Mouse (Mus musculus): ENCODE data around the gene Erg.

The Erg gene

GRCm38 (mm10) chr16:95487606-95488351, 98.6 kb downstream of the Erg start:
- in situ Hi-C loops (cut with MseI, MboI): no loop called here

- in situ Hi-C loops (cut with MseI, MboI): no loop called here
These were observed 105.2 kb downstream of the Erg start for GRCm38 (mm10) chr16:95481176-95481575.

DNA sequence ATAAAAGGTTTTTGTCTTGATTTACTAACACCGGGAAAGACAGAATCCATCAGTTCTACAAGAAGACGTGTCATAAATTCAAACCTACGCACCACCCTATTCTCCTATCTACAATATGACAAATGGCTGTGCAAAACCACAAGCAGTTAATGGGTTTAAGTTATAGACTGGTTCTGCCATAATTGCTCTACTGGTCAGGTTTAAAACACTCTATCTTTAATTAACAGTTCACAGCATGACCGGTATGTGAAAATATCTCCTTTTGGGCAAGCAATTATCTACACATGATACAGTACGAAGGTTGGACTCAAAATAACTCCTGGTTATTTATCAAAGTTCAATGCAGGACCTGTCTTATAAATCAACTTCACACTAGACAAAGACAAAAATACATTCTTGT, 107.8 kb downstream of the Erg start:
- in situ Hi-C loops (cut with MseI, MboI): no loop called here

DNA sequence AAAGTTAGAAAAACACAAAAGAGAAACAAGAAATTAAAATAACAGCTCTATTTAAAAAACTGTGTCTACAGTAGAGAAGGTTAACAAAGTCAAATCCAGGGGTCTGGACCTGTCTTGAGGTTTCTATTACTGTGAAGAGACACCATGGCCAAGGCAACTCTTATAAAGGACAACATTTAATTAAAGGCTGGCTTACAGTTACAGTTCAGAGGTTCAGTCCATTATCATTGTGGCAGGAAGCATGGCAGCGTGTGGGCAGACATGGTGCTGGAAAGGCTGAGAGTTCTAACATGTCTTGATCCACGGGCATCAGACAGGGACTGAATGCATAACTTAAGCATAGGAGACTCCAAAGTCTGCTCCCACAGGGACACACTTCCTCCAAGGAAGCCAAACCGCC, 111.4 kb downstream of the Erg start:
- in situ Hi-C loops (cut with MseI, MboI): no loop called here

- in situ Hi-C loops (cut with MseI, MboI): loop anchor here in 1 of 2 experiments (25.0 kb wide), 1 partner anchor 488 kb away; no protein-coding TSS in a partner anchor
These were observed 112.4 kb downstream of the Erg start for GRCm38 (mm10) chr16:95473946-95474345.

- in situ Hi-C loops (cut with MseI, MboI): loop anchor here in 1 of 2 experiments (25.0 kb wide), 1 partner anchor 490 kb away; no protein-coding TSS in a partner anchor
These were observed 113.6 kb downstream of the Erg start for GRCm38 (mm10) chr16:95472771-95473170.

DNA sequence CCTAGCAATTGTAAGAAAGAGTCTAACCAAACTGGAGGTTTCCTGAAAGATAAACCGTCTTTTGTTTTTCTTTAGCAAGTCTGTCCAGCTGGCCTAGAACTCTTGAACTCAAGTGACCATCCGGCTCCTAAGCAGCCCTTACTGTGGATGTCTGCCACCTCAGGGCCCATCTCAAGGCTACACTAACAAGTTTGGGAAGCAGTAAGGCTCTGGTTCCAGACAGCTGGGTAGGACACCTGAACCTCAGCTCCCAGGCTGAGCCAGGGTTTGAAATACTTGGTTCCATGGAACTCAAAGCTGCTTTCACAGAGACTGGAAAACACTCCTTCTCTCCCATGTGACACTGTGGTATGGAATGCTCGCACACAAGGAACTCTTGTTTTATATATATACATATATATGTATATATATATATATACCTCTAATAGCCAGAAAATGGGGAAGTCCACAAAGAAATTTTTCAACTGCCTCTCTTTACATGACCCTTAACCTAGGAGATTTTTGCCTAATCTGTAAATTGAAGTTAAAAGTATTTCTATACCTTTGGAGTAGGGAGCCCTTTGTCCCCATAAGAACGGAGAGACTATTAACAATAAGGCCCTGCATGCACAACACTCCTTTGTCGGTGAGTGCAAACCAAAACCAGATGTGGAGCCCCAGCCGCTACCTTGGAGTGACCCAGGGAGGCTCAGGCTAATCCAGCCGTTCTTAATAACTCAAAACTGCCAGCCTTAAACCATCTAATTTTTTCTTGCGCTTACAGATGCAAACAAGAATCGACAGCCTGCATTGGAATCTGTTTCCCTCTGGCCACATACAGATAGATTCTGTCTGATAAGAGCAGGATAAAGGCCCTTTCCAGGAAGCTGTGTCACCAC, 116.9 kb downstream of the Erg start:
- in situ Hi-C loops (cut with MseI, MboI): loop anchor here (10.0 to 25.0 kb wide), 3 partner anchors 105 to 495 kb away; no protein-coding TSS in a partner anchor

- in situ Hi-C loops (cut with MseI, MboI): loop anchor here (10.0 to 25.0 kb wide), 3 partner anchors 107 to 497 kb away; no protein-coding TSS in a partner anchor
These were observed 118.5 kb downstream of the Erg start for GRCm38 (mm10) chr16:95467893-95468292.

- in situ Hi-C loops (cut with MseI, MboI): loop anchor here (10.0 to 25.0 kb wide), 3 partner anchors 108 to 498 kb away; no protein-coding TSS in a partner anchor
These were observed 119.8 kb downstream of the Erg start for GRCm38 (mm10) chr16:95466548-95466947.

DNA sequence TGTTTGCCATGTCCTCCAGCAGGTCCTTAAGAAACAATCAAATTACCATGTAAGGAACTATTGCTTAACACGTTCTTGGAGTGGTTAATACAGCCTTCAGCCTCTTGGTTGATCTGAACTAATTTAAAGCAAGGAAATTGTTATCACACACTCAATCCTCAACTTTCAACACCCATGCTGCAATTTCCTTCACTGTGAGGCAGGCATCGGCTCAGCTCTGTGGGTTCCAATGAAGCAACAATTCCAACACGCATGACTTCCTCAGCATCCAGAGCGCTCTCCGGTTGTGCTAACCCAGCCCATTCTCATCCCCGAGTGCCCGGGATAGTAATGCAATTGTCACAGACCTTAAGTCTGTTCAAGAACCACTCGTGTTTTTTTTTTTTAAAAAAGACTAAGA, 121.8 kb downstream of the Erg start:
- in situ Hi-C loops (cut with MseI, MboI): loop anchor here (10.0 to 25.0 kb wide), 3 partner anchors 110 to 500 kb away; no protein-coding TSS in a partner anchor

DNA sequence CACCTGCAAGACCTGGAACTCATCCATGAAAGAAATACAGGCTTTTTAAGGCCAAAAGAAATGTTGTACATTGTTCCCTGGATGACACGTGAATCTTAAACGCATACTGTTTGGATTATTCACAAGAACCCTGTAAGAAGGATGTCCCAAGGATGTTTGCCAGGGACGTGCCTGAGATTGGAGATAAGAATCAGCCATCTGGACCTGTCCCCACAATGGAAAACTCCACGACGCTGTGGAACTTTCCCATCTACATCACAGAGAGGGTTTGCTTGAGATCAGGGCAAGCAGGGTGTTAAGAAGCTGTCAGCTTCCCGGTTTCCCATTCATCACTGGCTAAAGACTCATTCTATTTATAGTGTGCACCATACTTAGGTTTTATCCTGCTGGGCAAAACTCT, 122.6 kb downstream of the Erg start:
- in situ Hi-C loops (cut with MseI, MboI): loop anchor here (10.0 to 25.0 kb wide), 3 partner anchors 111 to 501 kb away; no protein-coding TSS in a partner anchor

GRCm38 (mm10) chr16:95461941-95462340, 124.5 kb downstream of the Erg start:
- in situ Hi-C loops (cut with MseI, MboI): loop anchor here (10.0 to 25.0 kb wide), 3 partner anchors 113 to 503 kb away; no protein-coding TSS in a partner anchor

DNA sequence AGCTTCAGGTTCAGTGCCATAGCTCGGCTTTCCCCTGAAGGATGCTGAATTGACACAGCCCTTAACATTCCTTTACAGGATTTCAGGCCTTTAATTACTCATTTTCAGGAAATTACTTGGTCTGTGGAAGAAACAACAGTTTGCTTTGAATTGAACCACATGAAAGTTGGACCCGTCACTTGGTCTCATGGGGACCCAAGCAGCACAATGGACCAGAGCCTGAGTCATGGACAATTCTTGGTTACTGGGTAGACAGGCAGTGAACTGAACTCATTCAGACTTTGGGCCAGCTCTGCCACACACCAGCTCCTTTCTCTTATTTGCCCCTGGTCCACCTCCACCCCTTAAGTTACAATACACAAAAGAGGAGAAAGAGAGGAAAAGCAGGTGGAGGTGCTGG, 126.1 kb downstream of the Erg start:
- in situ Hi-C loops (cut with MseI, MboI): loop anchor here (10.0 to 25.0 kb wide), 3 partner anchors 114 to 504 kb away; no protein-coding TSS in a partner anchor

DNA sequence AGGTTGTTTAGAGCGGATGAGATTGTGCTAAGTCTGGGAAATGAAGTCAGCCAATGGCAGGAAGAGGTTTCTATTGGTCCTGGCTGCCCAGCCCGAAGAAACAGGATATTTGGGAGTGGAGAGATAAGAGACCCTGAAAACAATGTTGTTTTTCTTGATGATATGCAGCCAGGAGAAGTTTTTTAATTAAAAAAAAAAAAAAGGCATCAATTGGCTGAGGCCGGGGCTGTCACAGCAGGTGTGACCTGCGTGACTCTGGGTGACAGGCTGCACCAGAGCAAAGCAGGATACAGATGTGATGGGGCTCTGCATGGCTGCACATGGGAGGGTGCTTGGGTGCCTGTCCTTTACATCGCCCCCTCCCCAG, 127.1 kb downstream of the Erg start:
- in situ Hi-C loops (cut with MseI, MboI): loop anchor here in 1 of 2 experiments (25.0 kb wide), 1 partner anchor 503 kb away; no protein-coding TSS in a partner anchor

GRCm38 (mm10) chr16:95458590-95459324, 127.6 kb downstream of the Erg start:
- in situ Hi-C loops (cut with MseI, MboI): loop anchor here in 1 of 2 experiments (25.0 kb wide), 1 partner anchor 504 kb away; no protein-coding TSS in a partner anchor

DNA sequence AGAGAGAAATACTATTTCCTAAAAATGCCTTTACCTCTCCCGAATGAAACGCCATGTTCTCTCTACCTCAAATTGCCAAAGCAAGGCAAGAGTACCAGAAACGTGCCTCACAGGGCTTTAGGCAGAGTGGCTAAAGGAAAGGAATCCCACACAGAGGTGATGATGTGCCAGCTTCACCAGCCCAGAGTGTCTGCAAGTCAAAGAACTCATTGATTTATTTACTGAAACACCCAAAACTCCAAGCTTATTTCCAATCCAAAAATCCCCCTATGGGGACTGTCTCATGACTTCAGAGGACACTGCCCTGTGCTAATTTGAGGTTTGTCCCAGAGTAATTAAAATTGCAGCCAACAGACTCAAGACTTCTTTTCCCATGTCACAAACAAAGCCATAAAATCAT, 129.4 kb downstream of the Erg start:
- in situ Hi-C loops (cut with MseI, MboI): loop anchor here in 1 of 2 experiments (25.0 kb wide), 1 partner anchor 505 kb away; no protein-coding TSS in a partner anchor

- in situ Hi-C loops (cut with MseI, MboI): loop anchor here in 1 of 2 experiments (25.0 kb wide), 1 partner anchor 506 kb away; no protein-coding TSS in a partner anchor
These were observed 130.5 kb downstream of the Erg start for GRCm38 (mm10) chr16:95455896-95456295.

DNA sequence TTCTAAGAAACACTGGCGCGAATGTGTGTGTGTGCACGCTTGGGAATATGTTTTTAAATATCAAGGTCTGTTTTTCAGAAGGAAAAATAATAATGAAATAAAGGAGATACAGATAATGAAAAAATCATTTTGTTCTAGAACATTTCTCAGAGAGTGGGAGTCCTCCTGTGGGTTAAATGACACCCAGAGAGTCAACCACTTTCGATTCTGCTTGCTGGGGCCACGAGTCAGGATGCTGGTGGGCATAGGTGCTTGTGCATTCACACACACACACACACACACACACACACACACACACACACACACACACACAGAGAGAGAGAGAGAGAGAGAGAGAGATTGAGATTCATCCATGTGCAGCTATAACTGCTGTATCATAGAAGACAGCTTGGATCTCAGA, 130.9 kb downstream of the Erg start:
- in situ Hi-C loops (cut with MseI, MboI): loop anchor here in 1 of 2 experiments (25.0 kb wide), 1 partner anchor 507 kb away; no protein-coding TSS in a partner anchor

DNA sequence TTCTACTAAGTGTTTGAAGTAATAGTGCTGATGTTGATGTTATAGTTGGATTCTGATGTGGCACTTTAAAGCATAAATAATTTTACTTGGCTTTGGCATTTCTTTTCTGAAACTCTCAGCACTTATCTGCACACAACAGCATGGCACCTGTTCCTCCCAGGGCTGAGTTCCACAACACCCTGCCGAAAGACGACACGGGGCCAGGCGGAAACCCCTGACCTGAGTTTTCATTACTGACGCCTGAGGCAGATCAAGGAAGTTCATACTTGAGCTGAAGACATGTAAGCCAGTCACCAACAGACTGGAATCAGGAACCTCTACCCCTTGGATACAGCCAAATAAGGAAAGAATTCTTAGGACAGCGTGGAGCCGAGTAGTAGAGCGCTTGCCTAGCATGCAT, 134.0 kb downstream of the Erg start:
- in situ Hi-C loops (cut with MseI, MboI): loop anchor here in 1 of 2 experiments (25.0 kb wide), 1 partner anchor 510 kb away; no protein-coding TSS in a partner anchor

DNA sequence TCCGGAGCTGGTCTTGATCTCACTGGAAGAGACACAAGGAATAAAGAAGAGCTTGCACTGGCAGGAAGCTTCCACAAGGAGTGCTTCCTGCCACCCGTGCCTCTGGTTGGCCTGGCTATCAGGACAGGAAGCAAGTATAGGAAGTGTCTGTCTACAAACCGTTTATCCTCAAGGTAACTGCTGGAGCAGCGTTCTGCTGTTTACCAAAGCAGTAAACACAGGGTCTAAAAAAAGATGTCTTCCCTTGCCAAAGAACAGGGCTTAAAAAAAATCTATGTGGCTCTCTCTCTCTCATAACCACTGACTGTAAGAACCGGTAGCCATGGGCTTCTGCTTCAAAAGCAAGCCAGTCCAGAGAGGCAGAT, 137.1 kb downstream of the Erg start:
- in situ Hi-C loops (cut with MseI, MboI): no loop called here
